Comparison of ENCODE assay signal across 11 mouse cellular contexts in genomic region chr3:80805327-80805726, GRCm38 (mm10). TPM values are rescaled to one million over a fixed set of nuclear protein-coding genes. Genes with fewer than 3 reads are reported as not detected.
A peak's percentile ranks its signal among the peaks of the same experiment; 100 is the strongest.
DNase-seq lines count a peak whose midpoint lies in the region; ATAC-seq and TF ChIP-seq lines count a peak whose summit lies in the region.
"Had no signal": no experiment of that assay in that cellular context is flagged by ENCODE, and none has a peak within 500 bp of the region (broad histone marks: within the 10 kb centered on the region; RNA-seq: fewer than 3 reads in every experiment).

No protein-coding gene starts in this region.

- no peak overlapping the region for H3K27ac ChIP-seq in heart, adult 2 months
- no peak overlapping the region for H3K27ac ChIP-seq in heart, embryonic 11.5 days (ENCODE audit: low read depth, low read length)
- no peak overlapping the region for H3K27ac ChIP-seq in lung, postnatal 0 days (ENCODE audit: low read length)
- H3K27ac ChIP-seq: forebrain, embryonic 10.5 days; macrophage; neural tube, embryonic 13.5 days had no signal

- WGBS in heart, adult 2 months: 2% methylated on average over 1 of the region's 1 CpGs
- 5% methylated on average over 1 of the region's 1 CpGs for WGBS in heart, embryonic 11.5 days (ENCODE audit: insufficient replicate concordance)
- 7% methylated on average over 1 of the region's 1 CpGs for WGBS in lung, postnatal 0 days

- intact Hi-C loops in heart, adult 2 months (cut with DNase I): loop anchor here (5.0 kb wide), 1 partner anchor 723 kb away; no protein-coding TSS in a partner anchor

- TF ChIP-seq POLR2A in heart, adult 2 months (IDR thresholded peaks at IDR 0.05; ENCODE audit: insufficient read depth, low read depth, low read length): no peak

- ATAC-seq in heart, embryonic 11.5 days (replicated peaks; ENCODE audit: insufficient number of reproducible peaks, low FRiP score, low TSS enrichment): no peak
- ATAC-seq in lung, postnatal 0 days: no peak
- ATAC-seq in erythroid progenitor cell, adult 5-6 weeks (replicated peaks; ENCODE audit: low FRiP score, poor library complexity, severe bottlenecking): no peak

- no peak for DNase-seq in heart, adult 2 months
- DNase-seq in lung, postnatal 0 days (ENCODE audit: low spot score): no peak
- no peak for DNase-seq in lung, postnatal 10 days
- DNase-seq in Muller cell, postnatal 12 days (ENCODE audit: inconsistent ontology term): peak; percentile 2
- DNase-seq in embryo, embryonic 10.5 days (ENCODE audit: low spot score): peak; percentile 50
- no peak for DNase-seq in testis, postnatal 10 days (ENCODE audit: low spot score)

- TF ChIP-seq CTCF in heart, adult 2 months (IDR thresholded peaks at IDR 0.05): peak; percentile 58
- TF ChIP-seq CTCF in lung, postnatal 0 days (IDR thresholded peaks at IDR 0.05): 0 out of 2 replicates have a peak, but pooled peaks have one; percentile 31

- H3K27me3 ChIP-seq in heart, adult 2 months (ENCODE audit: control insufficient read depth, insufficient read depth, low read length): peaks cover 6% of the 10 kb centered on the region
- peaks cover 19% of the 10 kb centered on the region for H3K27me3 ChIP-seq in heart, embryonic 11.5 days (ENCODE audit: control insufficient read depth, insufficient read depth, low read length)
- H3K27me3 ChIP-seq in lung, postnatal 0 days (replicated peaks; ENCODE audit: insufficient read depth, low read length): peaks cover 23% of the 10 kb centered on the region
- H3K27me3 ChIP-seq: neural tube, embryonic 13.5 days had no signal

- TF ChIP-seq EP300 in heart, adult 2 months (IDR thresholded peaks at IDR 0.05; ENCODE audit: insufficient read depth, low read depth, low read length): no peak
- no peak for TF ChIP-seq EP300 in lung, postnatal 0 days (IDR thresholded peaks at IDR 0.05)

- no peaks in the 10 kb centered on the region for H3K79me2 ChIP-seq in heart, adult 2 months (replicated peaks; ENCODE audit: control insufficient read depth, insufficient read depth, low read length)

- H3K4me2 ChIP-seq in heart, embryonic 11.5 days: no peak overlapping the region
- H3K4me2 ChIP-seq in lung, postnatal 0 days (replicated peaks; ENCODE audit: low read depth, low read length): no peak overlapping the region
- H3K4me2 ChIP-seq: neural tube, embryonic 13.5 days had no signal

- H3K9me3 ChIP-seq in heart, embryonic 11.5 days (replicated peaks; ENCODE audit: control insufficient read depth, low read length): no peaks in the 10 kb centered on the region
- H3K9me3 ChIP-seq in lung, postnatal 0 days (ENCODE audit: low read length): no peaks in the 10 kb centered on the region
- H3K9me3 ChIP-seq: forebrain, embryonic 10.5 days; neural tube, embryonic 13.5 days had no signal

- no peak overlapping the region for H3K9ac ChIP-seq in heart, adult 2 months (ENCODE audit: low read depth, low read length)
- no peak overlapping the region for H3K9ac ChIP-seq in heart, embryonic 11.5 days (ENCODE audit: low read depth, low read length)
- H3K9ac ChIP-seq in lung, postnatal 0 days (replicated peaks; ENCODE audit: low read depth): no peak overlapping the region
- H3K9ac ChIP-seq: neural tube, embryonic 13.5 days had no signal

- no peak overlapping the region for H3K4me3 ChIP-seq in heart, adult 2 months
- no peak overlapping the region for H3K4me3 ChIP-seq in heart, embryonic 11.5 days (ENCODE audit: low read depth, low read length)
- H3K4me3 ChIP-seq in lung, postnatal 0 days (ENCODE audit: low read depth, low read length): no peak overlapping the region
- H3K4me3 ChIP-seq: forebrain, embryonic 10.5 days; neural tube, embryonic 13.5 days had no signal

- H3K36me3 ChIP-seq in heart, adult 2 months (ENCODE audit: control insufficient read depth, insufficient read depth, low read length): no peaks in the 10 kb centered on the region
- no peaks in the 10 kb centered on the region for H3K36me3 ChIP-seq in heart, embryonic 11.5 days (ENCODE audit: control insufficient read depth, insufficient read depth, low read length)
- no peaks in the 10 kb centered on the region for H3K36me3 ChIP-seq in lung, postnatal 0 days (ENCODE audit: insufficient read depth, low read length)
- H3K36me3 ChIP-seq: forebrain, embryonic 10.5 days; neural tube, embryonic 13.5 days had no signal

- H3K4me1 ChIP-seq in heart, adult 2 months (ENCODE audit: control insufficient read depth, insufficient read depth, low read length): no peaks in the 10 kb centered on the region
- no peaks in the 10 kb centered on the region for H3K4me1 ChIP-seq in heart, embryonic 11.5 days (ENCODE audit: control insufficient read depth, insufficient read depth, low read length)
- peaks cover 4% of the 10 kb centered on the region; the same call in 1 of the 2 replicates for H3K4me1 ChIP-seq in lung, postnatal 0 days (ENCODE audit: insufficient read depth, low read depth, low read length)

RNA-seq across cellular contexts. Expression of gene Gria2, which starts 2.7 kb away (rescaled TPM):
- total RNA-seq in heart, adult 2 months (2021): under 1 TPM in 1 of 2 experiments, not detected in 1; 0.09 TPM
- polyA plus RNA-seq in heart, adult 2 months (2012; rRNA removed): under 0.01 TPM in 1 of 2 replicates, not detected in the other
- 1.7 and 2.1 TPM in 2 replicates for polyA plus RNA-seq in heart, embryonic 11.5 days (2014; fragmentation: Nextera tagmentation; extraction: Ambion mirVana)
- 0.11 TPM in 2 replicates for polyA plus RNA-seq in lung, postnatal 0 days (2015; fragmentation: Nextera tagmentation; extraction: Ambion mirVana)
- not detected in 2 replicates for total RNA-seq in erythroid progenitor cell, adult 5-6 weeks (2015; ENCODE audit: low replicate concordance)
- not detected in 2 replicates for total RNA-seq in erythroid progenitor cell, adult 5-6 weeks (2017; ENCODE audit: low replicate concordance)
- polyA plus RNA-seq: macrophage had no signal

Comparison
In these comparisons a context has a peak if more than half of its experiments do, and no peak if none do; other contexts are left out.
1. DNase-seq: peak in Muller cell, postnatal 12 days (single experiment) and embryo, embryonic 10.5 days (single experiment); none in heart, adult 2 months (0 of 2), lung, postnatal 0 days (single experiment), lung, postnatal 10 days (single experiment) and testis, postnatal 10 days (single experiment).